Mouse (Mus musculus) subcutaneous adipose tissue, adult 2 months (tissue): ENCODE data around the gene Gm20075. TPM values are rescaled to one million over a fixed set of nuclear protein-coding genes. Genes with fewer than 3 reads are reported as not detected.

Experiments
- polyA plus RNA-seq: library from polyadenylated mRNA; depleted of rRNA; stranded (reverse); fragments of >200 nt; gene quantifications from 2 replicates; pipeline ENCODE4 v1.2.3, GENCODE M21; 2012; ENCODE audit warnings: low replicate concordance; rRNA removed

Gene Gm20075
- polyA plus RNA-seq, result 0.45 and 2.5 TPM in 2 replicates

GRCm38 (mm10) chr13:96081276-96081675 is at the start of gene Gm20075:
Gene Gm20075, minus strand, starts transcription at chr13:96081376.

GRCm38 (mm10) chr13:96081754-96082153 is 578 bp upstream of the Gm20075 start, which contains the start of gene Gm17190:
Gene Gm17190, plus strand, starts transcription at chr13:96082054.

Other genes starting within 250 kb of the Gm20075 start
- 1.4 and 4.3 TPM in 2 replicates for gene Iqgap2, start 189.5 kb downstream of the Gm20075 start, polyA plus RNA-seq
- not detected in 2 replicates for gene Gm17190, start 678 bp upstream of the Gm20075 start, polyA plus RNA-seq
- gene Sv2c, start 51.2 kb upstream of the Gm20075 start, polyA plus RNA-seq, result 0.07 and 0.31 TPM in 2 replicates